8 mouse cellular contexts compared by ENCODE assay signal in genomic region chr13:74399298-74399839, GRCm38 (mm10). TPM values are rescaled to one million over a fixed set of nuclear protein-coding genes. Genes with fewer than 3 reads are reported as not detected.
DNase-seq lines count a peak whose midpoint lies in the region; ATAC-seq and TF ChIP-seq lines count a peak whose summit lies in the region.

TSS of gene Ftl1-ps1 (plus strand) at chr13:74399694.

- no peaks in the 10 kb centered on the region for H3K9me3 ChIP-seq in ES-Bruce4 (replicated peaks; ENCODE audit: control insufficient read depth, insufficient read depth, low read length, poor library complexity, severe bottlenecking)
- no peaks in the 10 kb centered on the region for H3K9me3 ChIP-seq in forebrain, embryonic 11.5 days (ENCODE audit: control insufficient read depth, low read length)
- H3K9me3 ChIP-seq in midbrain, embryonic 15.5 days = no peaks in the 10 kb centered on the region

- peak within 1 kb of the TSS; percentile 95 for H3K27ac ChIP-seq in ES-Bruce4 (ENCODE audit: insufficient read depth, low read length)
- H3K27ac ChIP-seq in forebrain, embryonic 11.5 days (ENCODE audit: low read depth, low read length) = no peak within 1 kb of the TSS
- no peak within 1 kb of the TSS for H3K27ac ChIP-seq in midbrain, embryonic 15.5 days

- H3K4me1 ChIP-seq in ES-Bruce4 (ENCODE audit: control insufficient read depth, insufficient read depth, low read length) = peaks cover 2% of the 10 kb centered on the region
- H3K4me1 ChIP-seq in forebrain, embryonic 11.5 days (replicated peaks; ENCODE audit: control insufficient read depth, insufficient read depth, low read length) = no peaks in the 10 kb centered on the region
- no peaks in the 10 kb centered on the region for H3K4me1 ChIP-seq in midbrain, embryonic 15.5 days

- peaks cover 2% of the 10 kb centered on the region; the same call in 1 of the 2 replicates for H3K27me3 ChIP-seq in ES-Bruce4 (ENCODE audit: control insufficient read depth, insufficient read depth, low read length, poor library complexity, severe bottlenecking)
- no peaks in the 10 kb centered on the region for H3K27me3 ChIP-seq in forebrain, embryonic 11.5 days (ENCODE audit: control insufficient read depth, insufficient read depth, low read length)
- H3K27me3 ChIP-seq in midbrain, embryonic 15.5 days (replicated peaks) = no peaks in the 10 kb centered on the region

- H3K9ac ChIP-seq in ES-Bruce4 (ENCODE audit: low read depth, poor library complexity, severe bottlenecking) = peak within 1 kb of the TSS; percentile 71
- no peak within 1 kb of the TSS for H3K9ac ChIP-seq in forebrain, embryonic 11.5 days (ENCODE audit: low read length)
- H3K9ac ChIP-seq in midbrain, embryonic 15.5 days = no peak within 1 kb of the TSS

- DNase-seq in forebrain, embryonic 11.5 days (ENCODE audit: low spot score) = no peak
- DNase-seq in left cerebral cortex, adult 8-10 months (ENCODE audit: low spot score in 2 of 2) = no peak
- DNase-seq in ovary, adult 18-20 months (ENCODE audit: low spot score) = no peak
- DNase-seq in cerebellum, adult 18-20 months = no peak

- no peaks in the 10 kb centered on the region for H3K36me3 ChIP-seq in ES-Bruce4 (ENCODE audit: control insufficient read depth, insufficient read depth, low read length, poor library complexity, severe bottlenecking)
- H3K36me3 ChIP-seq in forebrain, embryonic 11.5 days (ENCODE audit: control insufficient read depth, insufficient read depth, low read length) = no peaks in the 10 kb centered on the region
- H3K36me3 ChIP-seq in midbrain, embryonic 15.5 days (replicated peaks) = no peaks in the 10 kb centered on the region

- H3K4me3 ChIP-seq in ES-Bruce4 (ENCODE audit: low read depth, low read length) = peak within 1 kb of the TSS; percentile 83
- no peak within 1 kb of the TSS for H3K4me3 ChIP-seq in forebrain, embryonic 11.5 days (ENCODE audit: low read depth, low read length)
- H3K4me3 ChIP-seq in midbrain, embryonic 15.5 days = no peak within 1 kb of the TSS

- TF ChIP-seq CTCF in ES-Bruce4 (IDR thresholded peaks at IDR 0.05; ENCODE audit: low read depth, low read length) = no peak

- 13% methylated on average over 11 of the region's 11 CpGs for WGBS in forebrain, embryonic 11.5 days
- 11% methylated on average over 11 of the region's 11 CpGs for WGBS in midbrain, embryonic 15.5 days

- H3K4me2 ChIP-seq in forebrain, embryonic 11.5 days (ENCODE audit: low read depth, low read length, severe bottlenecking) = 0 out of 2 replicates have a peak within 1 kb of the TSS, but pooled peaks have one; percentile 15
- peak within 1 kb of the TSS; percentile 17; the same call in 1 of the 2 replicates for H3K4me2 ChIP-seq in midbrain, embryonic 15.5 days

- no peak for ATAC-seq in activated CD4-positive, CD25-positive, alpha-beta regulatory T cell, adult 4 months
- 0 out of 2 replicates have a peak, but pooled peaks have one; percentile 56 for ATAC-seq in forebrain, embryonic 11.5 days (replicated peaks; ENCODE audit: low FRiP score)
- no peak for ATAC-seq in hematopoietic stem cell, adult 5-6 weeks (replicated peaks in 1 of 2; ENCODE audit: insufficient read depth in 1 of 2, low FRiP score in 2 of 2, low TSS enrichment in 1 of 2, low read depth in 1 of 2, poor library complexity in 2 of 2, severe bottlenecking in 2 of 2)
- no peak for ATAC-seq in midbrain, embryonic 15.5 days (replicated peaks)

- TF ChIP-seq EP300 in ES-Bruce4 (IDR thresholded peaks at IDR 0.05; ENCODE audit: insufficient read depth, low read depth, low read length) = peak; percentile 91

- no peak for TF ChIP-seq POLR2A in ES-Bruce4 (IDR thresholded peaks at IDR 0.05; ENCODE audit: insufficient read depth, low read length)

RNA-seq across cellular contexts. Expression of gene Ftl1-ps1, which starts in this region (rescaled TPM):
- polyA plus RNA-seq in ES-Bruce4 (2011; ENCODE audit: insufficient read depth, insufficient read length, low read depth, missing spikeins) = 599 and 638 TPM in 2 replicates
- polyA plus RNA-seq in activated CD4-positive, CD25-positive, alpha-beta regulatory T cell, adult 4 months (2017; shearing (Covaris generic)) = 10 to 100 TPM; 56.0 to 63.6 TPM
- polyA plus RNA-seq in forebrain, embryonic 11.5 days (2014; fragmentation: Nextera tagmentation; extraction: Ambion mirVana) = 72.8 and 85.7 TPM in 2 replicates
- 13.7 and 18.1 TPM in 2 replicates for total RNA-seq in hematopoietic stem cell, adult 5-6 weeks (2017)
- total RNA-seq in left cerebral cortex, adult 8-10 months (2022) = 100 to 1,000 TPM; 153 to 247 (median 197) TPM
- polyA plus RNA-seq in midbrain, embryonic 15.5 days (2015; fragmentation: Nextera tagmentation; extraction: Ambion mirVana) = 75.3 and 105 TPM in 2 replicates
